Mouse (Mus musculus) small intestine, adult 2 months (tissue): Measurements from ENCODE around the gene Dixdc1. TPM values are rescaled to one million over a fixed set of nuclear protein-coding genes. Genes with fewer than 3 reads are reported as not detected.

Experiments used
- H3K27ac ChIP-seq: fragments of 200-500 bp; 2 replicates; pipeline ENCODE4 v1.5.1; 2012; ENCODE audit warnings: low read depth, low read length, control low read depth, inconsistent platforms; ENCODE audit not compliant: insufficient read depth
- H3K27me3 ChIP-seq: fragments of 200-500 bp; 2 replicates; pipeline ENCODE4 v1.6.1; 2012; ENCODE audit warnings: mild to moderate bottlenecking, moderate library complexity, low read length, inconsistent platforms; ENCODE audit not compliant: control insufficient read depth, insufficient read depth
- H3K36me3 ChIP-seq: fragments of 200-500 bp; 2 replicates; pipeline ENCODE4 v1.6.1; 2012; ENCODE audit warnings: mild to moderate bottlenecking, low read length, control low read depth, inconsistent platforms; ENCODE audit not compliant: control insufficient read depth, insufficient read depth
- H3K4me1 ChIP-seq: fragments of 200-500 bp; 2 replicates; pipeline ENCODE4 v1.6.1; 2012; ENCODE audit warnings: low read length, inconsistent platforms, mixed read lengths; ENCODE audit not compliant: control insufficient read depth, insufficient read depth, insufficient read length
- H3K4me3 ChIP-seq: fragments of 200-500 bp; 2 replicates; pipeline ENCODE4 v1.5.1; 2012; ENCODE audit warnings: low read depth, mild to moderate bottlenecking, control low read depth, inconsistent platforms, low read length, moderate library complexity
- CTCF ChIP-seq: fragments of 200-500 bp; IDR thresholded peaks from 2 replicates; pipeline ENCODE4 v1.5.1; 2012; ENCODE audit warnings: low read depth, mild to moderate bottlenecking, control low read depth, inconsistent platforms, low read length, moderate library complexity, mixed read lengths; ENCODE audit not compliant: insufficient replicate concordance, insufficient read length; ENCODE audit errors: extremely low read depth
- POLR2A ChIP-seq: fragments of 200-500 bp; IDR thresholded peaks from 2 replicates; pipeline ENCODE4 v1.6.1; 2012; ENCODE audit warnings: low read depth, mild to moderate bottlenecking, control low read depth, inconsistent platforms, low read length, moderate library complexity
- WGBS: fragments of 180-500 bp; shearing (Covaris S2); methylation state at CpG from one replicate; pipeline ENCODE4 v1.1.7; 2018; 5-methylcytosine and 5-hydroxymethylcytosine counted together
- polyA plus RNA-seq: library from polyadenylated mRNA; depleted of rRNA; stranded (reverse); fragments of >200 nt; gene quantifications from 2 replicates; pipeline ENCODE4 v1.2.3, GENCODE M21; 2012

Dixdc1 gene
- polyA plus RNA-seq, 1 experiment = 0.75 TPM

DNA sequence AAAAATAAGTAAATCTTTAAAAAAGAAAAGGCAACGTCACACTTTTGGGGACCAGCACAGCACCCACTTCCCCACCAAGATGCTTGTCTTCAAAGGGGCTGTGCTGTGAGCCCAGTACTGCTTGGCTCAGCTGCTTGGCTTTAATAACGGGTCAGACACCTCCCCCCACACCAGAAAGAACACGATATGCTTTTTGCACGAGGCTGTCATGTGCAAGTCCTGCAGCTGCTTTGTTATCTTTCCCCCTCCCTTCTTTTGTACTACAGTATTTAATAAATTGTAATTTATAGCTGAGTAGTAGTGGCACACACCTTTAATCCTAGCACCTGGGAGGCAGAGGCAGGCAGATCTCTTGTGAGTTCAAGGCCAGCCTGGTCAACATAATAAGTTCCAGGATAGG is 20.4 kb downstream of the Dixdc1 start:
- H3K27ac ChIP-seq = no peak overlapping the region
- TF ChIP-seq POLR2A = no peak
- no peak for TF ChIP-seq CTCF

GRCm38 (mm10) chr9:50714188-50714587 is 25.1 kb downstream of the Dixdc1 start:
- TF ChIP-seq CTCF = no peak
- TF ChIP-seq POLR2A = no peak
- no peak overlapping the region for H3K4me3 ChIP-seq
- H3K27ac ChIP-seq = no peak overlapping the region
- no peaks in the 10 kb centered on the region for H3K4me1 ChIP-seq
- WGBS = 36% methylated on average over 4 of the region's 4 CpGs
- no peaks in the 10 kb centered on the region for H3K27me3 ChIP-seq
- no peaks in the 10 kb centered on the region for H3K36me3 ChIP-seq

More for the DNA sequence above, 20.4 kb downstream of the Dixdc1 start:
- Histone ChIP-seq H3K4me1 (peaks cover 4% of the 10 kb centered on the region; the same call in 1 of the 2 replicates), H3K36me3 (no peaks in the 10 kb centered on the region), H3K27me3 (no peaks in the 10 kb centered on the region), H3K4me3 (no peak overlapping the region)
- 63% methylated on average over 4 of the region's 4 CpGs for WGBS

DNA sequence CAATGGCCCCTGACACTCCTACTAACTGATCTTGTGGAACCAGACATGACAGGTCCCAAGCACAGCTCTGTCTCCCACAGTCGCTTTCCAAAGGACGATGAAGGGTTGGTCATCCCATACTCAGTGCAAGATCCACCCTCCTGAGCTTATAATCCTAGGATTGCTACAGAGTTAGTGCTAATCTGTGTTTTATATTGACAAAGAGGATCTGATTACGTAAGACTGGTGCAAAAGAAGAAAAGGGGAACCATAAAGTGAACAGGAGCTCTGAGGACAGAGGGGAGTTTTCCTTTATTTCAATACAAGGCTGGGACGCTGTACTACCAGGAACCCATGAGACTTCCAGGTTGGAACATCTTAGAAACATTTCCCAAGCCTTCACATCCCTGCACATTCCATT is 28.0 kb downstream of the Dixdc1 start:
- no peaks in the 10 kb centered on the region for H3K36me3 ChIP-seq
- no peaks in the 10 kb centered on the region for H3K4me1 ChIP-seq
- H3K27me3 ChIP-seq = no peaks in the 10 kb centered on the region
- H3K27ac ChIP-seq = no peak overlapping the region
- WGBS = 74% methylated on average over 4 of the region's 4 CpGs
- no peak overlapping the region for H3K4me3 ChIP-seq
- TF ChIP-seq POLR2A = no peak

DNA sequence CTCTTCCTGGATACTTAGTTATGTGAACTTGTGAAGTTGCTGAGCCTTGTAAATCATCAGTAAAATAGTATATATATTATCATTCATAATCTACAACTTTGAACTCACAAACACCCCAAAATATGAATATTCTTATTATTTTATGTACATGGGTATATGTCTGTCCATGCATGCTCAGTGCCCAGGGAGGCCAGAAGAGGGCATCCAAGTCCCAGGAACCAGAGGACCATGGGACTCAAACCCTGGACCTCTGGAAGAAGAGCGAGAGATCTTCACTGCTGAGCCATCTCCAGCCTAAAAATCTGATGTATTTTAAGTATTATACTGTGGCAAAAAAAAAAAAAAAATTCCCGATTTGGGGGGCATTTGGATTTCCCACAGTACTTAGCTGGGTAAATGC is 30.2 kb downstream of the Dixdc1 start:
- no peak overlapping the region for H3K27ac ChIP-seq
- TF ChIP-seq POLR2A (no peak), CTCF (peak; percentile 58; the same call in 1 of the 2 replicates)
- no peaks in the 10 kb centered on the region for H3K4me1 ChIP-seq
- 22% methylated on average over 2 of the region's 2 CpGs for WGBS
- H3K27me3 ChIP-seq = no peaks in the 10 kb centered on the region
- no peak overlapping the region for H3K4me3 ChIP-seq
- no peaks in the 10 kb centered on the region for H3K36me3 ChIP-seq

- H3K27me3 ChIP-seq = no peaks in the 10 kb centered on the region
- no peaks in the 10 kb centered on the region for H3K36me3 ChIP-seq
- H3K27ac ChIP-seq = no peak overlapping the region
- 35% methylated on average over 6 of the region's 6 CpGs for WGBS
- H3K4me3 ChIP-seq = no peak overlapping the region
- no peak for TF ChIP-seq POLR2A
- no peak for TF ChIP-seq CTCF
- no peaks in the 10 kb centered on the region for H3K4me1 ChIP-seq
These were observed 34.4 kb downstream of the Dixdc1 start for GRCm38 (mm10) chr9:50704907-50705306.

GRCm38 (mm10) chr9:50700921-50701691 is 38.2 kb downstream of the Dixdc1 start:
- peaks cover 22% of the 10 kb centered on the region for H3K27me3 ChIP-seq
- H3K4me1 ChIP-seq = peaks cover 13% of the 10 kb centered on the region
- no peak overlapping the region for H3K4me3 ChIP-seq
- 40% methylated on average over 11 of the region's 11 CpGs for WGBS
- H3K36me3 ChIP-seq = no peaks in the 10 kb centered on the region
- TF ChIP-seq CTCF (no peak), POLR2A (no peak)
- 0 out of 2 replicates have a peak overlapping the region, but pooled peaks have one; percentile 18 for H3K27ac ChIP-seq

GRCm38 (mm10) chr9:50698418-50699409 is 40.6 kb downstream of the Dixdc1 start:
- TF ChIP-seq CTCF (no peak), POLR2A (no peak)
- no peaks in the 10 kb centered on the region for H3K36me3 ChIP-seq
- no peak overlapping the region for H3K27ac ChIP-seq
- H3K4me3 ChIP-seq = peak overlapping the region; percentile 65
- 1% methylated on average over 70 of the region's 70 CpGs for WGBS
- peaks cover 22% of the 10 kb centered on the region for H3K27me3 ChIP-seq
- peaks cover 13% of the 10 kb centered on the region for H3K4me1 ChIP-seq
